Mouse (Mus musculus) ES-CJ7 (cell line): ENCODE measurements around the gene Clmn.

ENCODE experiments used
- DNase-seq: peaks from one replicate; pipeline ENCODE4 v3.0.0; 2011; ENCODE audit warnings: low read depth, low spot score

Gene Clmn

DNA sequence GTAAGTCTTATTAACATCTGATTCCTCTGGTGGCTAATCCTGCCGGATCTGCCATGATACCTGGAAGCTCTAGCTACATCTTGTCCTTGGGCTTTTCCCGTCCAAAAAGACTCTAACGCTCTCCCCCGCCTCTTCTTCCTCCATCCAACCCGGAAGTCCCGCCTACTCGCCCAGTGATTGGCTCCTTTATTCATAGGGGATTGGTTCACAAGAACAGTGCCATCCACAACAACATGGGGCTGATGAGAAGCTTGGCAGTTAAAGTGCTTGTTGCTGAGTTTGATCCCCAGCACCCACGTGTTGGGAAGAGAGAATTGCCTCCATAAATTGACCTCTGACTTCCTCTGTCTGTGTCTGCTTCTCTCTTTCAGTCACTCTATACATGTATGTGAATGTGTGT, 103.5 kb downstream of the Clmn start:
- peak; percentile 86 for DNase-seq

- peak; percentile 63 for DNase-seq
These were observed 106.8 kb downstream of the Clmn start for GRCm38 (mm10) chr12:104758066-104758465.

GRCm38 (mm10) chr12:104753686-104754085, 111.2 kb downstream of the Clmn start:
- no peak for DNase-seq

DNA sequence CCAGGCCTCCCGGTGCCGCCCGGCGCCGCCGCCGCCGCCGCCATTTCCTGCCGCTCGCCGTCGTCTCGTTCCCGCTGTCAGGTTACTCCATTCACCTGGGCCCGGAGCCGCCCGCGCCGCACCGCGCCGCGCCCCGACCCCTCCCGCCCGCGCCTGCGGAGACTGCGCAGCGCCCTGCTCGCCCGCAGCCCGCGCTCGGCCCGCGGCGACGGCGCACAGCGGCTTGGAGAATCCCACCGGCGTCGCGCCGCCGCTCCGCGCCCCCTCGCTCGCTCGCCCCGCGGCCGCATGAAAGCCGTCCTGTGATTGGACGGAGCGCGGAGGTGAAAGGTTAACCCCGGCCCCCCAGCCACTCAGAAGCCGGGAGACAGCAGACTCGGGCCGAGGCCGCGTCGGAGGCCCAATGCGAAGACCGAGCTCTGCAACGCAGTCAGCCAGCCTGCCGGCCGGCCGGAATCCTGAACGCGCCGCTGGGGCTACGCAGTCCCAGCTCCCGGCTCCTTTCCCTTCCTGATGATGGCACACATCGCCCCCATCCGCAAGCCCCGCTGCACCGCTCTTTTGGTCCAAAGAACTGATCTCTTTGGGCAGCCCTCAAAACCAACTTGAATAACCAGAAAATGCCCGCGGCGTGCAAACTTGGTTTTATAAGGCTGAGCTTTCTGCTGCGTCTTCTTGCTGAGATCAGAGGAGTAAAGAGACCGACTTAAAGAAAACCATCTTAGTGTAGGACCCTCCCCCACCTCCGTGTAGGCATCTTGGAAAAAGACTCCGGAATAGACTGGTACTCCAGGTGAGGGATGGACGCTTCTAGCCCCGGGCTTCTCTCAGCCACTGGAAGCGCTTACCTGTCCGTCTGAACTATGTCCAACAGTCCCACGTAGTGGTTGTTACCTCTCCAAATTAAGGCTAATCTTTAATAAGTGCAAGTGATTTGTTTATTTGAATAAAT, 112.8 kb downstream of the Clmn start, which contains the start of gene Dicer1:
Dicer1 (minus strand) TSS at position 139 of the 952 bp plus-strand sequence.
- DNase-seq: peak; percentile 91

DNA sequence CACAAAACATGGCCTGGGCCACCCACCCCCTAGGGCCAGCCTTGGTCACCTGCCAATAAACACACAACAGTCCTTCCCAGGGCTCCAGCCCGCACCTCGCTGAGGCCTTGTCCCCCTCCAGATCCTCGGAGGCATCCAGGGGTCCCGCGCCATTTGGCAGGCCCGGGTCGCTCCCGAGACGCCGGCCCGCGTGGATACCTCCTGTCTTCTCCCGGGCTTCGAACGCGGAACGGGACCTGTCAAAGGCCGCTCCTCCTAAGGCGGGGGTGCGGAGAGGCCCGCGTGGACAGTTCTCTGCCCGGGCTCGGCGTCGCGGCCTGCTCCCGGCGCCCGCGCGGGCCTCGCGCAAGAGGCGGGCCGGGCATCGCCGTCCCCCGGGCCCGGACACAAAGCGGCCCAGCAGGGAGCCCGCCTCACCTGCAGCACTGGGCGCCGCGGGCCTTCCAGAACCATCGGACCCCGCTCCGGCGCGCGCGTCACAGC, 113.5 kb downstream of the Clmn start:
- no peak for DNase-seq

DNA sequence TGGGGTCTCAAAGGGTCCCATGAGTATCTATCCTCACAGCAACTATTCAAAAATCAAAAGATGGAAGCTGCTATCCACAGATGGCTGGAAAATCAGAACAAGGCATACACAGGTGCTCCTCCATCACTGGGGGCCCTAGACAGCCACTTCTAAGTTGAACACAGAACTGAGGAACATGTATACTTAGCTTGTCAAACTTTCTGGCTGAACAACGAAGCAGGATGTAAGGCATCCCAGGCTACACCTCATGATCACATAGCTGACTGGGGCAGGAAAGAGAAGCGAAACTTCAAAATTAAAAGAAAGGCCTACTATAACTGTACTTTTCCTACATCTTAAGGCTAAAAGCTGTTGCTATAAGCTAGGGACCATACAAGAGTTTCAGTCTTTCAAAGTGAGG, 115.9 kb downstream of the Clmn start:
- DNase-seq: no peak

DNA sequence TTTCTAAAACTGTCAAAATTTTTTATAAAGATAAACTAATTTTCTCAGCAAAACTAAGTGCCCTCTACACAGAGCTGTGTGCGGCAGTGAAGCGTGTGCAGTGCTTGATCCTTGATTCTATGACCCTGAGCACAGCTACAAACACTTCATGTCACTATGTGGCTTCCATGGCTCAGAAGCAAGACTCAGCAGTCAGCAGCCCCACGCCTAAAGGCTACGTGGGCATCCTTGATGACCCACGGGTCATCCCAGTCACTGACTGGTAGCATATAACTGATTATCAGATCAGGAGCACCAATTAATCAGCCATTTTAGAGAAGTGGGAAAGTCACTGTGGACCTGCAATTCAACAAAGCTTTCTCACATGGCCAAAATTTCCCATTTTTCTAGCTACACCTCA, 117.6 kb downstream of the Clmn start:
- no peak for DNase-seq

GRCm38 (mm10) chr12:104746601-104747000, 118.3 kb downstream of the Clmn start:
- DNase-seq: no peak

- no peak for DNase-seq
These were observed 121.2 kb downstream of the Clmn start for GRCm38 (mm10) chr12:104743687-104744086.

DNA sequence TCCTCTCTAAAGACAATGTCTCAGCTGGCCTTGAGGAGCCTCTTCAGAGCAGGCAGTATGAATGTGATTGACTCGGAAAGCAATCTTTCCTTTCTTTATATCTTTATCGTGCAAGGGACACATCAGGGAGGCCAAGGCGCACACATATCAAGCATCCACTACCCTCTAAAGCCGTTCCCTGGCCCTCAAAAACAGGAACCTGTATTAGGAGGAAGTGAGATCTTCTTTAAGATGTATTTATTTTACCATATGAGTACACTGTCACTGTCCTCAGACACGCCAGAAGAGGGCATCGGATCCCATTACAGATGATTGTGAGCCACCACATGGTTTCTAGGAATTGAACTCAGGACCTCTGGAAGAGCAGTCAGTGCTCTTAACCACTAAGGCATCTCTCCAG, 122.6 kb downstream of the Clmn start:
- no peak for DNase-seq

DNA sequence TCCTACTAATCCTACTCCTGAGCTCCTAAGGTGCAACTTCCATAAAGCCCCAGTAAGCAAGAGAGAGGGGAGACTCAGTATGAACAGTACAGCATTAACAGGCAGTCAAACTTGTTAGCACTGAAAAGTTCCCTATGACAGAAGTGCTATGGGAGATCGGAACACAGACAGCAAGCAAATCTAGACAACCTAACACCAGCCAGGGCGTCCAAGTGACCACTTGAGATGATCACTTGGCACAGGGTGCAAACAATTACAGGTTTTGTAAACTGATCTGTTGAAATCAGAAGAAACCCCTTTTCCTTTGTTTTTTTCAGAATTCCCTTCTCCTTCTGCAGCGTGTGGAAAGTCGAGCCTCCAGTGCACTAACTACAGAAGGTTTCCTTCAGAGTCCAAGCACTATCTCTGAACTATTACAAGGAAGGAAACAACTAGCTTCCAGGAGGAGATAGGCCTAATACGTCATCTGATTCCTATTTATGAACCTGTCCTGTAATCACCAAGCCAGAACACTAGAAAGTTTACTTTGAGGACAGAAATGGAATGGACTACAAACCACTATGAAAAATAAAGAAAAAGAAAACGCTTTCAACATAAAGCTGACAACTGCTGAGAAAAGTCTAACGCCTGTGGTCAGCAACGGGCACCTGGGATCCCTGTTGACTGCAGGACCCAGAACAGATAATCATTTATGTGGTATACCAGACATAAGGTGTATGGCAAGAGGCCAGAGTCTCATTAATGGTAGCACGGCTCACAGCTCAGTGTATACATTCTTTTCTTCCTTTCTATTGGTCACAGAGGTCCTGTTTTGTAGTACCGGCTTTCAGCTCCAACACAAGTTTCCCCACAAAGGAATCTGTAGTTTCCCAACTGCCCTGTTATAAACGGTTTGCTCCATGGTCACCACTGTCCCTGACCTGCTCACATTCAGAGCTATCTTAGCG, 123.8 kb downstream of the Clmn start:
- no peak for DNase-seq

GRCm38 (mm10) chr12:104738931-104739330, 125.9 kb downstream of the Clmn start:
- DNase-seq: no peak

- no peak for DNase-seq
These were observed 126.4 kb downstream of the Clmn start for GRCm38 (mm10) chr12:104738446-104738845.

DNA sequence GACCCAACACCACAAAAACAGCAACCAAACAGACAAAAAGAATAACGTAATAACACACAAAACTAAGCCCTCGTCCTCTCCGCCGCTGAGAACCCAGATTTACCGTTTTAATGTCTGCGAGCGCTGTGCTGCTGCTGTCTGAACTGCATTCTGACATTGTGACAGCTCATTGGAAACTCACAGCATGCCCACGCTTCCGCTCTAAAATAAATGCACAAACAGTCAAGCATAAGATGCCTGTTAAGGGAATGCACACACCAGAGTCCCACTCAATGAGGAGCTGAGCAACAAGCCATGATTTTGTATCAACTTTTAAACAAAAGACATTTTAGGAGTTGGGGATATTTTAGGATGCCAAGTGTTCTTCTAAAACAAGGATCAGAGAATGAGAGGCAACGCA, 127.2 kb downstream of the Clmn start:
- no peak for DNase-seq

DNA sequence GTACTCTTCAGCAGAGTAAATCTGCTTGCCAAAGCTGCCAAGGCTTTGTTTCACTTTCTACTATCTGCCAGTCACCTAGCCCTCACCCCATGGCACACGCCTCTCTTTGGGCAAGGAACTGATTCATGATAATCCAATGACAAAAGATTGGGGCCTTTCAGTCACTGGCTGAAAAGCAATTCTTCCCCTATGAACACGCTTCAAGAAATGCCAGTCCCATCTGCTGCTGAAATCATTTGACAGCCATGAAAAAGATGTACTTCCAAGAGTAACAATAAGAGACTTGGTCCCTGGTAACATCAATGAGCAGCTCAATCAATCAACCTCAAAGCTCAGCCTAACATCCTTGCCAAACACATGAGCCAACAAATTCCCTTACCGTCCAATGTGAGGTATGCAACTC, 128.9 kb downstream of the Clmn start:
- no peak for DNase-seq

DNA sequence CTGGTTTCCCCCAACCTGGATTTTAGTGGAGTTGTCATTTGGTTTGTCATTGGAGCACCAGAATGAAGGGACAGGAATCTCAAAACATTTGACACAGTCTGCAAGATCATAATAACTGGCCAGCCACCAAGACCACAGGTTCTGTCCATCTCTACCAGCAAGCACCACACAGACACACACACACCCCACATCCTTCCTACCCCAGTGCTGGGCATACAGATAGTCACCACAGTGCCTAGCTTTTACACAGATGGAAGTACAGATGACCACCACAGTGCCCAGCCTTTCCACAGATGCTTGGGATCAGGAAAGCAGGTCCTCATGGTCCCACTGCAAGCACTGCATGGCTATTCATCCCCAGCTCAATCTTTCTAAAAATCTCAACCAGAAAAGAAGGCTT, 131.7 kb downstream of the Clmn start:
- no peak for DNase-seq

DNA sequence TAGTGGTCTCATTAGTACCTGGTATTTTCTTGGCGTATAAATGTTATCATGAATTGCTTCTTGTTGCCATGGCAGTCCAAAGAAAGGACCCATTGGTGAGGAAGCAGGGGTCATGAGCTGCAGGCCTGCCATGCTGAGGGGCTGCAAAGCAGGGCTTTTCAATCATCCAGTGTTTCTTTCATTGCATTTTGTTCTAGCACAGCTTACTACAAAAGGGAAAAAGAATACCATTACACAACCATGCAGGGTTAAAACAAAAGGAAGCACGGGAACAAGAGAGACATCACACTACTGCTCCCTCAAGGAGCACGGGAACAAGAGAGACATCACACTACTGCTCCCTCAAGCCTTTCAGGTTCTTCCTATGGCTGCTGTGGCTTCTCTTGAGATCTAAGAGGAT, 133.1 kb downstream of the Clmn start:
- DNase-seq: no peak

GRCm38 (mm10) chr12:104726436-104726835, 138.4 kb downstream of the Clmn start:
- DNase-seq: peak; percentile 53

- no peak for DNase-seq
These were observed 142.8 kb downstream of the Clmn start for GRCm38 (mm10) chr12:104722056-104722455.

DNA sequence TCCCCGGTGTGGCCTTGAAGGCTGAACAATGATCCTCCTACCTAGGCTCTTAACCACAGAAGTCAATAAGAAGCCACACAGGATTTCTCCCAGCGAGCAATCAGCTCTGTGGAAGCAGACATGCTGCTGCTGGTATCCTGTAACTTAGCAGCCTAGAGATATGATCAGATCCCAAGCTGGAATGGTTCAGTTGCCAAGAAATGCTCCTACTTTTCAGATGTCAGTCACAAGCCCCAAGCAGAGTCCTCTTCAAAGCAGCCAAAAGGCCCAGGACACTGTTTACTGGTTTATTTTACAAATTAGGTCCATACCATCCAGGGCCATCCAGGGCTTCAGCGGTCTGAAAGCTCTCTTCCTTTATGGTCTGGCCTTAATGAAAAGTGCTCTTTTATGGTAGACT, 143.9 kb downstream of the Clmn start:
- no peak for DNase-seq

DNA sequence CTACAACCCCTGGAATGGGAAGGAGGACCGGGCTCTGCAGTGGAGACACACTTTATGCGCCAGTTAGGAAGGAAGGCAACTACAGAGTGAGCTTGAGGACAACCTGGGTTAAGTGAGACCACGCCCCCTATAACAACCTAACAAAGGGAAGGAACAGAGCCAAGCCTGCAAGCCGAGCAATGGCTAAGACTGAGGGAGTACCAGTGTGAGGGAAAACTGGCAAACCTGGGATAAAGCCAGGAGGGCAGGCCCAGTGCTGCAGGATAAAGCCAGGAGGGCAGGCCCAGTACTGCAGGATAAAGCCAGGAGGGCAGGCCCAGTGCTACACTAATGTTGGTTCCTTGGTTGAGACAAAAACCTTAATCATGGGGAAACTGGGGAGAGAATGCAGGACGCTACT, 145.9 kb downstream of the Clmn start:
- DNase-seq: peak; percentile 23

- no peak for DNase-seq
These were observed 148.5 kb downstream of the Clmn start for GRCm38 (mm10) chr12:104716409-104716808.
